Mouse (Mus musculus) small intestine, adult 2 months (tissue): ENCODE measurements around the gene Adad2. TPM values are rescaled to one million over a fixed set of nuclear protein-coding genes. Genes with fewer than 3 reads are reported as not detected.

ENCODE experiments used
- H3K27ac ChIP-seq: fragments of 200-500 bp; 2 replicates; pipeline ENCODE4 v1.5.1; 2012; ENCODE audit warnings: low read depth, low read length, control low read depth, inconsistent platforms; ENCODE audit not compliant: insufficient read depth
- H3K27me3 ChIP-seq: fragments of 200-500 bp; 2 replicates; pipeline ENCODE4 v1.6.1; 2012; ENCODE audit warnings: mild to moderate bottlenecking, moderate library complexity, low read length, inconsistent platforms; ENCODE audit not compliant: control insufficient read depth, insufficient read depth
- H3K36me3 ChIP-seq: fragments of 200-500 bp; 2 replicates; pipeline ENCODE4 v1.6.1; 2012; ENCODE audit warnings: mild to moderate bottlenecking, low read length, control low read depth, inconsistent platforms; ENCODE audit not compliant: control insufficient read depth, insufficient read depth
- H3K4me1 ChIP-seq: fragments of 200-500 bp; 2 replicates; pipeline ENCODE4 v1.6.1; 2012; ENCODE audit warnings: low read length, inconsistent platforms, mixed read lengths; ENCODE audit not compliant: control insufficient read depth, insufficient read depth, insufficient read length
- H3K4me3 ChIP-seq: fragments of 200-500 bp; 2 replicates; pipeline ENCODE4 v1.5.1; 2012; ENCODE audit warnings: low read depth, mild to moderate bottlenecking, control low read depth, inconsistent platforms, low read length, moderate library complexity
- CTCF ChIP-seq: fragments of 200-500 bp; IDR thresholded peaks from 2 replicates; pipeline ENCODE4 v1.5.1; 2012; ENCODE audit warnings: low read depth, mild to moderate bottlenecking, control low read depth, inconsistent platforms, low read length, moderate library complexity, mixed read lengths; ENCODE audit not compliant: insufficient replicate concordance, insufficient read length; ENCODE audit errors: extremely low read depth
- POLR2A ChIP-seq: fragments of 200-500 bp; IDR thresholded peaks from 2 replicates; pipeline ENCODE4 v1.6.1; 2012; ENCODE audit warnings: low read depth, mild to moderate bottlenecking, control low read depth, inconsistent platforms, low read length, moderate library complexity
- WGBS: fragments of 180-500 bp; shearing (Covaris S2); methylation state at CpG from one replicate; pipeline ENCODE4 v1.1.7; 2018; 5-methylcytosine and 5-hydroxymethylcytosine counted together
- polyA plus RNA-seq: library from polyadenylated mRNA; depleted of rRNA; stranded (reverse); fragments of >200 nt; gene quantifications from 2 replicates; pipeline ENCODE4 v1.2.3, GENCODE M21; 2012; rRNA removed

The Adad2 gene
- 0.27 and 0.96 TPM in 2 replicates for polyA plus RNA-seq

- no peak for TF ChIP-seq POLR2A
- no peak for TF ChIP-seq CTCF
- Histone ChIP-seq H3K4me3 (no peak within 1 kb of the TSS), H3K27ac (peak within 1 kb of the TSS; percentile 28; the same call in 1 of the 2 replicates), H3K36me3 (no peaks in the 10 kb centered on the region), H3K4me1 (peaks cover 10% of the 10 kb centered on the region), H3K27me3 (no peaks in the 10 kb centered on the region)
- WGBS = 89% methylated on average over 26 of the region's 26 CpGs
These were observed at the start of gene Adad2 for GRCm38 (mm10) chr8:119612471-119612870. Gene Adad2 (plus strand): TSS chr8:119612747.

GRCm38 (mm10) chr8:119563849-119564251 is 48.7 kb upstream of the Adad2 start:
- H3K36me3 ChIP-seq = peaks cover 51% of the 10 kb centered on the region
- TF ChIP-seq POLR2A (no peak), CTCF (no peak)
- no peak overlapping the region for H3K27ac ChIP-seq
- no peaks in the 10 kb centered on the region for H3K27me3 ChIP-seq
- 92% methylated on average over 14 of the region's 14 CpGs for WGBS
- peaks cover 5% of the 10 kb centered on the region; the same call in 1 of the 2 replicates for H3K4me1 ChIP-seq
- H3K4me3 ChIP-seq = no peak overlapping the region

- Histone ChIP-seq H3K27ac (no peak overlapping the region), H3K36me3 (peaks cover 51% of the 10 kb centered on the region), H3K27me3 (no peaks in the 10 kb centered on the region), H3K4me3 (no peak overlapping the region), H3K4me1 (no peaks in the 10 kb centered on the region)
- TF ChIP-seq POLR2A (no peak), CTCF (no peak)
- WGBS = 87% methylated on average over 11 of the region's 11 CpGs
These were observed 46.2 kb upstream of the Adad2 start for GRCm38 (mm10) chr8:119566367-119566766.

GRCm38 (mm10) chr8:119568251-119568650 is 44.3 kb upstream of the Adad2 start:
- TF ChIP-seq CTCF = no peak
- TF ChIP-seq POLR2A = no peak
- Histone ChIP-seq H3K36me3 (peaks cover 37% of the 10 kb centered on the region), H3K4me3 (no peak overlapping the region), H3K27ac (no peak overlapping the region), H3K27me3 (no peaks in the 10 kb centered on the region), H3K4me1 (peaks cover 5% of the 10 kb centered on the region)
- WGBS = 85% methylated on average over 9 of the region's 9 CpGs

GRCm38 (mm10) chr8:119568951-119569350 is 43.6 kb upstream of the Adad2 start:
- Histone ChIP-seq H3K4me3 (no peak overlapping the region), H3K27me3 (no peaks in the 10 kb centered on the region), H3K4me1 (peaks cover 5% of the 10 kb centered on the region), H3K27ac (no peak overlapping the region), H3K36me3 (peaks cover 31% of the 10 kb centered on the region)
- TF ChIP-seq POLR2A (no peak), CTCF (no peak)
- 88% methylated on average over 7 of the region's 7 CpGs for WGBS

- peaks cover 23% of the 10 kb centered on the region for H3K36me3 ChIP-seq
- H3K4me1 ChIP-seq = peaks cover 5% of the 10 kb centered on the region
- WGBS = 79% methylated on average over 4 of the region's 4 CpGs
- H3K27ac ChIP-seq = no peak overlapping the region
- H3K27me3 ChIP-seq = no peaks in the 10 kb centered on the region
- TF ChIP-seq POLR2A (no peak), CTCF (no peak)
- H3K4me3 ChIP-seq = no peak overlapping the region
These were observed 42.7 kb upstream of the Adad2 start for GRCm38 (mm10) chr8:119569881-119570280.

GRCm38 (mm10) chr8:119571135-119571534 is 41.4 kb upstream of the Adad2 start:
- Histone ChIP-seq H3K36me3 (peaks cover 11% of the 10 kb centered on the region), H3K27me3 (no peaks in the 10 kb centered on the region), H3K4me3 (no peak overlapping the region), H3K4me1 (peaks cover 5% of the 10 kb centered on the region), H3K27ac (no peak overlapping the region)
- WGBS = 74% methylated on average over 6 of the region's 6 CpGs
- TF ChIP-seq POLR2A = no peak
- TF ChIP-seq CTCF = no peak

GRCm38 (mm10) chr8:119572411-119572810 is 40.1 kb upstream of the Adad2 start:
- H3K27ac ChIP-seq = 0 out of 2 replicates have a peak overlapping the region, but pooled peaks have one; percentile 0
- WGBS = 37% methylated on average over 4 of the region's 4 CpGs
- H3K27me3 ChIP-seq = no peaks in the 10 kb centered on the region
- TF ChIP-seq CTCF = no peak
- no peak for TF ChIP-seq POLR2A
- H3K4me3 ChIP-seq = peak overlapping the region; percentile 11; the same call in 1 of the 2 replicates
- peaks cover 6% of the 10 kb centered on the region; the same call in 1 of the 2 replicates for H3K36me3 ChIP-seq
- peaks cover 5% of the 10 kb centered on the region for H3K4me1 ChIP-seq
